Mouse (Mus musculus) midbrain, embryonic 16.5 days (tissue): ENCODE measurements around the gene Tgm2. TPM values are rescaled to one million over a fixed set of nuclear protein-coding genes. Genes with fewer than 3 reads are reported as not detected.

Source experiments
- ATAC-seq: fragments of 200-750 bp; cut with Nextera tagmentation; 2 replicates; pipeline ENCODE4 v1.8.0; 2017; ENCODE audit warnings: moderate TSS enrichment
- H3K27ac ChIP-seq: fragments of 300-500 bp; sonication (generic); 2 replicates; pipeline ENCODE4 v1.5.1; 2014; ENCODE audit warnings: mild to moderate bottlenecking, low read length, mixed read lengths
- H3K27me3 ChIP-seq: fragments of 300-500 bp; sonication (generic); 2 replicates; pipeline ENCODE4 v1.6.1; 2014; ENCODE audit warnings: low read depth, low read length, mixed read lengths; ENCODE audit not compliant: control insufficient read depth, insufficient read depth
- H3K36me3 ChIP-seq: fragments of 300-500 bp; sonication (generic); 2 replicates; pipeline ENCODE4 v1.6.1; 2014; ENCODE audit warnings: mild to moderate bottlenecking, low read length, moderate library complexity, mixed read lengths; ENCODE audit not compliant: control insufficient read depth, insufficient read depth
- H3K4me1 ChIP-seq: fragments of 300-500 bp; sonication (generic); 2 replicates; pipeline ENCODE4 v1.6.1; 2014; ENCODE audit warnings: mild to moderate bottlenecking, low read length, mixed read lengths; ENCODE audit not compliant: control insufficient read depth, insufficient read depth
- H3K4me2 ChIP-seq: fragments of 300-500 bp; sonication (generic); 2 replicates; pipeline ENCODE4 v1.6.1; 2014; ENCODE audit warnings: mild to moderate bottlenecking, low read length, mixed read lengths
- H3K4me3 ChIP-seq: fragments of 300-500 bp; sonication (generic); 2 replicates; pipeline ENCODE4 v1.5.1; 2014; ENCODE audit warnings: low read depth, mild to moderate bottlenecking, low read length, moderate library complexity, mixed read lengths
- H3K9ac ChIP-seq: fragments of 300-500 bp; sonication (generic); 2 replicates; pipeline ENCODE4 v1.6.1; 2014; ENCODE audit warnings: low read depth, low read length, mixed read lengths
- H3K9me3 ChIP-seq: fragments of 300-500 bp; sonication (generic); replicated peaks from 2 replicates; pipeline ENCODE4 v1.6.1; 2014; ENCODE audit warnings: mild to moderate bottlenecking, low read length, mixed read lengths; ENCODE audit not compliant: control insufficient read depth, poor library complexity, severe bottlenecking
- WGBS: fragments of 180-500 bp; shearing (Covaris S2); extraction: QIAGEN DNeasy Blood & Tissue Kit; methylation state at CpG from one replicate; pipeline ENCODE4 v1.1.7; 2014; 5-methylcytosine and 5-hydroxymethylcytosine counted together
- polyA plus RNA-seq: library from polyadenylated mRNA; unstranded; fragments of >200 nt; fragmentation: Nextera tagmentation; extraction: Ambion mirVana; gene quantifications from 2 replicates; pipeline ENCODE4 v1.2.1, GENCODE M21; 2015

Gene Tgm2
- polyA plus RNA-seq, 1 experiment from 2014 or later: 7.1 TPM

DNA sequence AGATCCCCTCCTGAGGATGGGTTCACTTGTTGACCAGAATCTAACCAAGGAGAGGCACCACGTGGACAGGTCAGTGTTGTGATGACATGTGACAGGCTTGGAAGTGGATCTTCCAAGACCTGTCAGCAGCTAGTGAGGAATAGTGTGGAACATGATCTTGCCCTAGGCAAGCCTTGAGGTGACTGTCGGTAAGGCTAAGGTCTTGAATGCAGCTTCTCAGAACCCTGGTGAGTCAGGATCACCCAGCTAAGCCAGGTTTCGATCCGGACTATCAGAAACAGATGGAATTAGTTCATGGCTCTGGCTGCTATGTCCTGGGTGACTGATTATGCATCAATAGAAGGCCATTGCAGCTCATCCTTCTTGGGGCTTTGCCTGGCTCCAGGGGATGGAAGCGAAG is 47.5 kb downstream of the Tgm2 start:
- no peak overlapping the region for H3K9ac ChIP-seq
- no peak overlapping the region for H3K4me2 ChIP-seq
- no peak overlapping the region for H3K27ac ChIP-seq
- 86% methylated on average over 5 of the region's 5 CpGs for WGBS
- no peak overlapping the region for H3K4me3 ChIP-seq
- H3K36me3 ChIP-seq: no peaks in the 10 kb centered on the region
- no peaks in the 10 kb centered on the region for H3K9me3 ChIP-seq
- no peaks in the 10 kb centered on the region for H3K27me3 ChIP-seq
- no peaks in the 10 kb centered on the region for H3K4me1 ChIP-seq
- ATAC-seq: no peak

DNA sequence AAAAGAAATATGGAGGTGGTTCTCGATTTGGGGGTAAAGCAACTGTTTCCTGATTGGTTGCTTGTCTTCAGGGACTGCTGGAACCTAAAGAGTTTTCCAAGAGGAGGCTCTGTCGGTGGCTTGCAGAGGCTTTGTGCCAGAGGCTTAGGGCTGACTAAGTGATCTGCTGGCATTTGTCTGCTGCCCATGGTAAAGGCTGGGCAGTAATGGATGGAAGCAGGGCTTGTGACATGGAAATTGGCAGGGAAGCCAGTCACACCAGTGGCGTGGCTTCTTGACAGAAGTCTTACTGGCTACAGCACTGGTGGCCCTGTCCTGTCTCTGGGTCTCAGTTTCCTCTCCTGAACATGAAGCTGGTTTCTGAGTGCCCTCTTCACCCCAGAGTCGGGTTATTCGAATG is 49.2 kb downstream of the Tgm2 start:
- Histone ChIP-seq H3K36me3 (no peaks in the 10 kb centered on the region), H3K27me3 (no peaks in the 10 kb centered on the region), H3K27ac (no peak overlapping the region), H3K9me3 (no peaks in the 10 kb centered on the region), H3K4me3 (no peak overlapping the region), H3K4me1 (no peaks in the 10 kb centered on the region; the same call in 1 of the 2 replicates), H3K4me2 (no peak overlapping the region), H3K9ac (no peak overlapping the region)
- WGBS: 83% methylated on average over 5 of the region's 5 CpGs
- no peak for ATAC-seq

DNA sequence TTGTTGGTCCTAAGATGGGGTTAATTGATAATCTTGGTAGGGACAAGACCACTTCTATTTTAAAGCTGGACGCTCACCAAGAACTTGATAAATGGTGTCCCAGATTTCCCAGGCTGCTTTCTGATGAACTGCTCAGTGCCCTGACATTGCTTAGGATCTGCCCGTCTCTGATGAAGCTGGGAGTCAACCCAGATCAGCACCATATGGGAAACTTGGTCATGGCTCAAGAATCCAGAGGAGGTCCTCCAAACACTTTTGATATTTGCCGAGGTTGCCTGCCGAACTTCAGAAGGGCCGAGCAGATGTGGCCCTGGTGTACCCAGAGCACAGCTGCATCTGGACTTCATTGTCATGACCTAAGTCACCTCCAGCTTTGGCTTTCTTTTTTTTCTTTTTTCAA is 51.4 kb downstream of the Tgm2 start:
- Histone ChIP-seq H3K9me3 (no peaks in the 10 kb centered on the region), H3K27me3 (no peaks in the 10 kb centered on the region), H3K36me3 (no peaks in the 10 kb centered on the region), H3K9ac (no peak overlapping the region), H3K4me2 (no peak overlapping the region), H3K4me1 (no peaks in the 10 kb centered on the region; the same call in 1 of the 2 replicates), H3K27ac (no peak overlapping the region), H3K4me3 (no peak overlapping the region)
- 81% methylated on average over 5 of the region's 5 CpGs for WGBS
- ATAC-seq: no peak

DNA sequence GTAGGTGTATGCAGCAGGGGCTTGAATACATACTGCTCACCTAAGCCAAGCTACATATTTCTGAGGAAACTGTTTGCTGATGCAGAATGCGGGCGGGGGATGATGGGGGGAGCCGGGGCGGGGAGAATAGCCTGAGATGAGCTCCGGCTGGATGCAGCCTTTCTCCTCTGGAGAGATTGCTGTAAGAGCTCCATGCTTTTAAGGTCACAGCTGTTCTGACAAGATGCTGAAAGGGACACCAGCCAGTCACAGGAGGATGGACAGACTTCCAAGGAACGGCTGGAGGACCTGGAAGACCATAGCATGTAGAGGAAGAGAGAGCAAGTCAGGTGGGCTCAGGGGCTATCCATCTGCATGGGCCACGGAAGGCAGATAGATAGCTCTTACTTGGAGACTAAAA is 51.9 kb downstream of the Tgm2 start:
- Histone ChIP-seq H3K36me3 (no peaks in the 10 kb centered on the region), H3K4me3 (no peak overlapping the region), H3K27me3 (no peaks in the 10 kb centered on the region), H3K9me3 (no peaks in the 10 kb centered on the region), H3K27ac (no peak overlapping the region), H3K4me2 (no peak overlapping the region), H3K9ac (no peak overlapping the region), H3K4me1 (no peaks in the 10 kb centered on the region; the same call in 1 of the 2 replicates)
- ATAC-seq: no peak
- 83% methylated on average over 7 of the region's 7 CpGs for WGBS

DNA sequence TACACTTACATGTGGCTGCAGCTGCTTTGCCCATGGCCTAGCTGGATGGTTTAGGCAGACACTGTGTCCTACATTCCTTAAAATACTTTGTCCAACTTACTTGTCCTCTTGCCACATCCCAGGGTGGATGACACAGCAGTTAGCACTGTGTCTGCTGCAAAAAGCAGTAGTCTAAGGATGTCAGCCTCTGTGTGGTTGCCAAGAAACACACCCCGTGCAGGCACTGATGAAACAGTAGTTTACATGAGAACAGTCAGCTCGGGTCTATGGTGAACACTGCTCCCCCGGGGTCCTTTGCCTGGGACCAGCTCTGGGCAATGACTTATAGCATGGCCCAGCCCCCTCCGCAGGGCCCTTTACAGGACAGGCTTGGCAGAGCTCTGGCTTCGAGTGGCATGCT is 52.9 kb downstream of the Tgm2 start:
- Histone ChIP-seq H3K4me3 (no peak overlapping the region), H3K9ac (no peak overlapping the region), H3K27me3 (no peaks in the 10 kb centered on the region), H3K4me1 (no peaks in the 10 kb centered on the region; the same call in 1 of the 2 replicates), H3K27ac (no peak overlapping the region), H3K9me3 (no peaks in the 10 kb centered on the region), H3K36me3 (no peaks in the 10 kb centered on the region), H3K4me2 (no peak overlapping the region)
- 53% methylated on average over 5 of the region's 5 CpGs for WGBS
- no peak for ATAC-seq

DNA sequence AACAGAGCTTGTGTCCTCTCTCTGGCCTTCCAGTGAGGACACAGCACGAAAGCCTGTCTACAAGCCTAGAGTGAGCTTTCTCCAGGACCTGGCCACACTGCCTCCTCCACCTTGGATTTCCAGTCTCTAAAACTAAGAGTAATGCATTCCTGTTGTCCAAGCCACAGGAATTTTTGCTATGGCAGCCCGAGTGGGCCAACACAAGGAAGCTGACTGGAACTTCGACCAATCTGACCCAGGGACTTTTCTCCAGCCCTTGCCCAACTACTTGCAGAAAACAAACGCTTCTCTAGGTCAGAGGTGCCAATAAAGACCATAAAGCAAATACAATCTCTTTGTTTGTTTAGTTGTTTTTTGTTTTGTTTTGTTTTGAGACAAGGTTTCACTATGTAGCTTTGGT is 56.1 kb downstream of the Tgm2 start:
- Histone ChIP-seq H3K27ac (no peak overlapping the region), H3K9ac (no peak overlapping the region), H3K36me3 (no peaks in the 10 kb centered on the region), H3K4me3 (no peak overlapping the region), H3K4me1 (no peaks in the 10 kb centered on the region; the same call in 1 of the 2 replicates), H3K27me3 (no peaks in the 10 kb centered on the region), H3K9me3 (no peaks in the 10 kb centered on the region), H3K4me2 (no peak overlapping the region)
- WGBS: 87% methylated on average over 4 of the region's 4 CpGs
- ATAC-seq: no peak

DNA sequence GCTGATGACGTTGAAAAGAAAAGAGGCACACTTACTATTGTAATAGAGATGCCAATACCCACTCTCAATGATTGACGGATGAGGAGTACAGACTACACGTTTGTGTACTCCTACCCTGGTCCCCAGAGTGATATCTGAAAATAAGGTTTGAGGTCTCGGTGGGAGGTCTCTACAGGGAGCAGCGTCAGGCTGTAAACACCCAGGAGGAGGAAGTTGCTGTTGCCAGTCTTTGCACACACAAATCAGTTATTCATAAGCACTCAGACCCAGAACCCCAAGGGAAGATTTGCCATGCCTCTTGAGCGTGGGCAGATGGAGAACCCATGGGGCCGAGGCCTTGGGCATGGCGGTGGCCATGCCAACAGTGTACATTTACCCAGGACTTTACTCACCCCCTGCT is 61.8 kb downstream of the Tgm2 start:
- H3K9ac ChIP-seq: no peak overlapping the region
- no peaks in the 10 kb centered on the region for H3K27me3 ChIP-seq
- H3K27ac ChIP-seq: 0 out of 2 replicates have a peak overlapping the region, but pooled peaks have one; percentile 28
- H3K9me3 ChIP-seq: no peaks in the 10 kb centered on the region
- H3K4me2 ChIP-seq: no peak overlapping the region
- no peak for ATAC-seq
- 51% methylated on average over 8 of the region's 8 CpGs for WGBS
- no peaks in the 10 kb centered on the region; the same call in 1 of the 2 replicates for H3K4me1 ChIP-seq
- no peak overlapping the region for H3K4me3 ChIP-seq
- no peaks in the 10 kb centered on the region for H3K36me3 ChIP-seq

DNA sequence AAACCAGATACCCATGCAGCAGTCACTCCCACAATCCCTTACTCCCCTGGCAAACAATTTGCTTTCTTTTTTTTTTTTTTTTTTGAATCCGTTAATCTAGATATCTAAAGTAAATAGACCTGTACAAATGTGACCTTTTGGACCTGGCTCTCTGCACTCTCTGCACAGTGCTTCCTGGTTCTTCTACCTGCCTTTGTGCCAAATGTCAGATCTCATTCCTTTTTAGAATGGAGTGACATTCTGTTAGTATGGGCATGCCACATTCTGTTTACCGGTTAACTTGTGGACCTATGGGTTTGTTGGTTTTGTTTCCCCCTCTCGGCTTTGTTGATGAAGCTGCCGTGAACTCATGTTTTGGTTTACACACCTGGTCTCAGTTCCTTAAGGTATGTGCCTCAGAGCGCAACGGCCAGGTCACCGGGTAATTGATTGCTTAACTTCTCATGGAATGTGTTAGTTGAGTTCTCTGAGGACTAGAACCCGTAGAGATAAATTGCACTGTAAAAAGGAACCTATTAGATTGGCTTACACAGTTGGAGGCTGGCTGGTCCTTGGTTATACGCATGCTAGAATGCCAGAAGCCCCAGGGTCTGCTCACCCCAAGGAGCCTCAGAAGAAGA is 65.5 kb downstream of the Tgm2 start:
- Histone ChIP-seq H3K4me3 (no peak overlapping the region), H3K4me1 (no peaks in the 10 kb centered on the region; the same call in 1 of the 2 replicates), H3K9ac (no peak overlapping the region), H3K36me3 (peaks cover 6% of the 10 kb centered on the region), H3K27me3 (no peaks in the 10 kb centered on the region), H3K4me2 (no peak overlapping the region), H3K27ac (no peak overlapping the region), H3K9me3 (no peaks in the 10 kb centered on the region)
- no peak for ATAC-seq
- 87% methylated on average over 9 of the region's 9 CpGs for WGBS

DNA sequence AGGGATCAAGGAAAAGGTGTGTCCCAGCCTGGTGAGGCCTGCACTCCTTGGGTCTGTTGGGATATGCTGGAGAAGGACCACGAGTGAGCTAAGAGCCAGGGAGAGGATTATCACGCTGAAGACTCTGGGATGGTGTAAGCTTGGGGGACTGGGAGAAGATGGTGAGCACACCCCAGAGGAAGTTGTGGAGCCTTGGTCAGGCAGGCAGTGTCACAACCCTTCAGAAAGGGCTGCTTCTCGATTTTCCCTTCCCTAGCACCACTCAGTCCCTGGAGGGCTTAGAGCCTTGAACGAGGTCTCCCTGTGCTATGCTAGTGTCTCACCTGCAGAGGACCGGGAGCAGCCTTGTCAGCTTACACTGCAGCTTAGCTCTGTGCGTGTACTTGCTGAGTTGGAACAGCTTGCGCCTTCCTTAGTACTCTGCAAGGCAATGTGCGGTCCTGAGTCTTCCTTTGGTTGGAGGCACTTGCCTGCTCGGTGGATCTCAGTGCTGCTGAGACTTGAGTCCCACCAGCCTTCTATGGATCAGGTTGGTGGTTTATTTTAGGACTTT is 66.3 kb downstream of the Tgm2 start:
- Histone ChIP-seq H3K9me3 (no peaks in the 10 kb centered on the region), H3K9ac (no peak overlapping the region), H3K27me3 (no peaks in the 10 kb centered on the region), H3K4me3 (no peak overlapping the region), H3K27ac (no peak overlapping the region), H3K4me1 (no peaks in the 10 kb centered on the region; the same call in 1 of the 2 replicates), H3K36me3 (peaks cover 11% of the 10 kb centered on the region), H3K4me2 (no peak overlapping the region)
- 66% methylated on average over 9 of the region's 9 CpGs for WGBS
- no peak for ATAC-seq
